Mouse (Mus musculus) midbrain, embryonic 13.5 days (tissue): ENCODE data around the gene Lhcgr. TPM values are rescaled to one million over a fixed set of nuclear protein-coding genes. Genes with fewer than 3 reads are reported as not detected.
"Not testable (repeated sequence)": the region's sequence is repeated elsewhere in the genome, so short reads cannot be mapped to it uniquely, and the experiment has no call there.

Experiments used
- ATAC-seq: fragments of 200-750 bp; cut with Nextera tagmentation; 2 replicates; pipeline ENCODE4 v1.8.0; 2017; ENCODE audit warnings: mild to moderate bottlenecking, moderate TSS enrichment, moderate library complexity
- H3K27ac ChIP-seq: fragments of 300-500 bp; sonication (generic); 2 replicates; pipeline ENCODE4 v1.5.1; 2015; ENCODE audit warnings: inconsistent platforms, mild to moderate bottlenecking, moderate library complexity
- H3K27me3 ChIP-seq: fragments of 300-500 bp; sonication (generic); 2 replicates; pipeline ENCODE4 v1.6.1; 2015; ENCODE audit warnings: mild to moderate bottlenecking, inconsistent platforms
- H3K36me3 ChIP-seq: fragments of 300-500 bp; sonication (generic); 2 replicates; pipeline ENCODE4 v1.6.1; 2015; ENCODE audit warnings: mild to moderate bottlenecking, inconsistent platforms
- H3K4me1 ChIP-seq: fragments of 300-500 bp; sonication (generic); replicated peaks from 2 replicates; pipeline ENCODE4 v1.6.1; 2015; ENCODE audit warnings: inconsistent platforms
- H3K4me2 ChIP-seq: fragments of 300-500 bp; sonication (generic); replicated peaks from 2 replicates; pipeline ENCODE4 v1.6.1; 2015; ENCODE audit warnings: moderate library complexity, mild to moderate bottlenecking, inconsistent platforms
- H3K4me3 ChIP-seq: fragments of 300-500 bp; sonication (generic); replicated peaks from 2 replicates; pipeline ENCODE4 v1.5.1; 2015; ENCODE audit warnings: mild to moderate bottlenecking, inconsistent platforms
- H3K9ac ChIP-seq: fragments of 300-500 bp; sonication (generic); replicated peaks from 2 replicates; pipeline ENCODE4 v1.6.1; 2015; ENCODE audit warnings: mild to moderate bottlenecking, inconsistent platforms
- H3K9me3 ChIP-seq: fragments of 300-500 bp; sonication (generic); 2 replicates; pipeline ENCODE4 v1.6.1; 2016; ENCODE audit warnings: mild to moderate bottlenecking, inconsistent platforms
- WGBS: fragments of 180-500 bp; shearing (Covaris S2); methylation state at CpG from one replicate; pipeline ENCODE4 v1.1.7; 2015; 5-methylcytosine and 5-hydroxymethylcytosine counted together
- polyA plus RNA-seq: library from polyadenylated mRNA; unstranded; fragments of >200 nt; fragmentation: Nextera tagmentation; extraction: Ambion mirVana; gene quantifications from 2 replicates; pipeline ENCODE4 v1.2.1, GENCODE M21; 2015

Gene Lhcgr
- 0.39 and 0.42 TPM in 2 replicates for polyA plus RNA-seq

DNA sequence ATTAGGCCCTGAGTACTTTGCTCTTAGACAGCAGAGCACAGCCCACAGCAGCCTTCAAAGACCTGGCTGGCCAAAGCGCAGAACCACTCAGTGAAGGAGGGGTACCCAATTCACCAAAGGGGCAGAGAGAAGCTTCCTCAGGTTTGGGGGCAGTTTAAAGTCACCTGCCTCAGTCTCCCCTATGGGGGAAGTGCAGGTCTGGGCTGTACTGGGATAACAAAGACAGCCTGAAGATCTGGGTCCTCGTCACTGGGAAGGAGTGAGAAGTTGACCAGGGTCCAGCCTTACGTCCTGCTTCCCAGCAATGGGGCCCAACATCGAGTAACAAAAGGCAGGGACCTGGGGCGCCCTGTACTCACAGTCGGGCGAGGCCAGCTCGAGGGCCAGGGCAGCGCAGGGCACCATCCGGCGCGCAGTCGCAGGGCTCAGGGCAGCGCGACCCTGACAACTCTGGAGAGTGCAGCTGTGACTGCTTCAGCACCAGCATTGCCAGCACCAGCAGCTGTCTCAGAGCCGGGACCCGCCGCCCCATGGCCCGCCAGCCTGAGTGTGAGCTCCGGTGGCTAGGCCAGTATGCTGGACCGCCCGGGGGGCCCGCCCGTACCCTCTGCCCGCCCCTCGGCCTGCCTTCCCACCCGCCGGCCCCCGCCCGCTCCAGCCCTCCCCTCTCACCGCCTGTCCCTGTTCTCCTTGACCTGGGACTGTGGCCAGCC lies at the start of gene Lhcgr:
Gene Lhcgr, minus strand, starts transcription at position 551 of the 713 bp plus-strand sequence.
- peak; percentile 75 for ATAC-seq
- Histone ChIP-seq H3K4me3 (peak within 1 kb of the TSS; percentile 20), H3K9me3 (no peaks in the 10 kb centered on the region), H3K27ac (no peak within 1 kb of the TSS), H3K9ac (peak within 1 kb of the TSS; percentile 41; the same call in 1 of the 2 replicates), H3K4me1 (peaks cover 14% of the 10 kb centered on the region), H3K27me3 (peaks cover 22% of the 10 kb centered on the region), H3K36me3 (no peaks in the 10 kb centered on the region), H3K4me2 (peak within 1 kb of the TSS; percentile 50)
- WGBS = 26% methylated on average over 30 of the region's 31 CpGs

DNA sequence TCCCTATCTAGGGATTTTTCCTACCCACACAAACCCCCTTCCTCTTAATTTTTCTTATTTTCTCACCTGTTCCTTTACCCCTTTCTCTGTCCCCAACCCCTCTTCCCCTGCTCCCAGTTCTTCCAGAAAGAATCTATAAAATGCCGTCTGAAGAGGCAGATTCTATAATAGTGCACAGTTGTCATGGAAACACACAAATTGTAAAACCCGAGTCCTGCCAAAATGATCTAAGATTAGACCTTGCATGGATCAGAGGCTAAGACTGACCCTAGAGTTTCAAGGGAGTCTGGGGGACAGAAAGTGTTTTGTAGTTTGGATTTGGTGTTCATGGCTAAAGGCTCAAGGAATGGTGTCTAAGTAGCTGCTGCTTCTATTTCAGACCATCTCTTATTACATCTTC lies 25.8 kb upstream of the Lhcgr start:
- no peak for ATAC-seq
- Histone ChIP-seq H3K4me1 (no peaks in the 10 kb centered on the region), H3K27ac (no peak overlapping the region), H3K4me2 (no peak overlapping the region), H3K4me3 (no peak overlapping the region), H3K9me3 (no peaks in the 10 kb centered on the region), H3K27me3 (no peaks in the 10 kb centered on the region), H3K9ac (no peak overlapping the region), H3K36me3 (no peaks in the 10 kb centered on the region)
- 13% methylated on average over 2 of the region's 2 CpGs for WGBS

DNA sequence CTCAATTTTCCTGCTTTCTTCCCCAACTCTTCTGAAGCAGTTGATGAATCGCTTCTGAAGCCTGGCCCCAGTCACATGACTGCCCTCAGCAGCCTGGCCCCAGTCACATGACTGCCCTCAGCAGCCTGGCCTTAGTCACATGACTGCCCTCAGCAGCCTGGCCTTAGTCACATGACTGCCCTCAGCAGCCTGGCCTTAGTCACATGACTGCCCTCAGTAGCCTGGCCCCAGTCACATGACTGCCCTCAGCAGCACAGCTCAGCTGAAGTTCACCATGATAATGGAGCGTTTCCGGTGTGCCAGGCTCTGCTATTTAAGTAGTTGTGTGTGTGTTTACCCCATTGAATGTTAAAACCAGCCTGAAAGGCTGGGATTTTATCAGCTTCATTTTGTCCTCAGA lies 21.2 kb upstream of the Lhcgr start:
- not testable (repeated sequence) for H3K4me2 ChIP-seq, ATAC-seq, H3K27me3 ChIP-seq, H3K36me3 ChIP-seq, H3K4me1 ChIP-seq, H3K9me3 ChIP-seq, H3K27ac ChIP-seq, H3K4me3 ChIP-seq, H3K9ac ChIP-seq
- 91% methylated on average over 3 of the region's 3 CpGs for WGBS

DNA sequence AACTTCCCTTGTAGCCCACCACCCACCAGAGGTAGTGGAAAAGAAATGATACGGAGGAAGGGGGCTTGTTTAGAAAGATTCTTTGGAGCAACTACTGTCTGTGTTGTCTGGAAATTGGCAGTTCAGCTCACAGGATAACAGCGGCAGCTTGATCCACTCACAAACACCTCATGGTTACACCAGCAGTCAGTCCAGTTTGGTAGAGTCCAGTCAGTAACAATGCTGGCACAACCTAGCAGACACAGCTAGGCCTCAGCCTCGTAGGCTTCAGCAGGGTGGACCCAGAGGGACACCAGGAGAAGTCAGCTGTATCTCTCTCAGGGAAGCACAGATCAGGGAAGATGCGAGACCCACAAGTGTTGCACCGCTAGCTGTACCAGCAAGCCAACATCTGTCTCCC lies 19.0 kb upstream of the Lhcgr start:
- no peak for ATAC-seq
- Histone ChIP-seq H3K9me3 (no peaks in the 10 kb centered on the region), H3K4me2 (no peak overlapping the region), H3K27ac (no peak overlapping the region), H3K27me3 (0 out of 2 replicates have a peak, but pooled peaks cover 3% of the 10 kb centered on the region), H3K4me1 (no peaks in the 10 kb centered on the region), H3K4me3 (no peak overlapping the region), H3K36me3 (no peaks in the 10 kb centered on the region), H3K9ac (no peak overlapping the region)
- 93% methylated on average over 5 of the region's 5 CpGs for WGBS

DNA sequence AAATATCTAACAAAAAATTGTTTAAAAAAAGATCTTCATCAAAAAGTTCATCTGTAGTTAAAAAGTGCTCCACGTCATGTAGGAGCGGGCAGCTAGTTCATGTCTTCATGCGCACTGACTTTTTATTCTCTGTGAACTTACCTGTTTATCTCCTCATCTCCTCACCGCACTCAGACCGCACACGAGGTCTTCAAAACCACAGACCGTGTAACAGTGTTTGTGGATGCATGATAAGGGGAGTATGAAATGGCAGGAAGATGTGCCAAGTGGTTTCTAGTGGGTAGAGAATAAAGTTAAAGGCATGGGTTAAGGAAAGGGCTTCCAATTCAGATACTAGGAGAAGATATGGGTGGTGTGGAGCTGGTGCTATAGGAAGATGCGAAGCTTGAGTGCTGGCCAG lies 14.6 kb upstream of the Lhcgr start:
- H3K27ac ChIP-seq = no peak overlapping the region
- ATAC-seq = no peak
- WGBS = 96% methylated on average over 8 of the region's 8 CpGs
- H3K27me3 ChIP-seq = 0 out of 2 replicates have a peak, but pooled peaks cover 3% of the 10 kb centered on the region
- H3K36me3 ChIP-seq = no peaks in the 10 kb centered on the region
- H3K4me2 ChIP-seq = no peak overlapping the region
- no peak overlapping the region for H3K9ac ChIP-seq
- no peaks in the 10 kb centered on the region for H3K4me1 ChIP-seq
- H3K4me3 ChIP-seq = no peak overlapping the region
- no peaks in the 10 kb centered on the region for H3K9me3 ChIP-seq

DNA sequence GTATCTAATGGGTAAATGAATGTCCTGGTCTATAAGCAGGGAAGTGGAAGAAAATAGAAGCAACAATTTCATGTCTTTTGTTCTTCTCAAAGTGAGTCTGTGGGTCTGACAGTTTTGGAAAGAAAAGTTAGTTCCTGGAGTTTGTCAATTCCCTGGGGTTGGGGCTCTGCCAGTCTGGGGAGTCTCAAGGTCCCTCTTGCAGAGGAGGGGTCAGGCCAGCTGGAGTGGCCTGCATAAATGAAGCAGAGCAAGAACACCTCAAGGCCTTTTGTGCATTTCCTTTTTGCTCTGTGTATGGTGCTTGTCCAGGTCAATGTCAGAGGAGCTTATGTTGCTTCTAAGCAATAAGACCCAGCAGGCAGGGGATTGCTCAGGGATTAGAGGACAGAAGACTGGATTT lies 11.7 kb upstream of the Lhcgr start:
- Histone ChIP-seq H3K4me2 (no peak overlapping the region), H3K36me3 (no peaks in the 10 kb centered on the region), H3K27ac (no peak overlapping the region), H3K9ac (no peak overlapping the region), H3K27me3 (0 out of 2 replicates have a peak, but pooled peaks cover 3% of the 10 kb centered on the region), H3K9me3 (no peaks in the 10 kb centered on the region), H3K4me1 (no peaks in the 10 kb centered on the region), H3K4me3 (no peak overlapping the region)
- ATAC-seq = no peak

DNA sequence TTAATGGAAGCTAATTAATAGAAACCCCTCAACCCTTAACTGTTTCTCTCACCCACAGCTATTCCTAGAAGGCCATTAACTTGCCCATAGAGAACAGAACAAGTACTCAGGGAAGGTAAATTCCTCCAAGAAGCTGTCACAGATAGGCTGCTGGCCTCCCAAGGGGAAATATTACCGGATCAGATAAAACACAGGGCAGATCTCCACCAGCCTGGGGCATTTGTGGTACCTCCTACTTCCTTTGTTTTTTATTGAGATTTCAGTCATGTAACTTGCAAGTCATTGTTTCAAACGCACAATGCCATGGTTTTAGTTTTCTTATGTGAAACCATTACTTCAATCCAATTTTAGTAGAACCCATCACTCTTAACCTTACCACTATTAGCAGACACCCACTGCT lies 1.1 kb downstream of the Lhcgr start:
- no peak overlapping the region for H3K4me3 ChIP-seq
- no peak overlapping the region for H3K4me2 ChIP-seq
- no peak for ATAC-seq
- no peak overlapping the region for H3K27ac ChIP-seq
- H3K27me3 ChIP-seq = peaks cover 22% of the 10 kb centered on the region
- H3K9ac ChIP-seq = no peak overlapping the region
- 80% methylated on average over 2 of the region's 2 CpGs for WGBS
- H3K4me1 ChIP-seq = peaks cover 14% of the 10 kb centered on the region
- no peaks in the 10 kb centered on the region for H3K36me3 ChIP-seq
- H3K9me3 ChIP-seq = no peaks in the 10 kb centered on the region

DNA sequence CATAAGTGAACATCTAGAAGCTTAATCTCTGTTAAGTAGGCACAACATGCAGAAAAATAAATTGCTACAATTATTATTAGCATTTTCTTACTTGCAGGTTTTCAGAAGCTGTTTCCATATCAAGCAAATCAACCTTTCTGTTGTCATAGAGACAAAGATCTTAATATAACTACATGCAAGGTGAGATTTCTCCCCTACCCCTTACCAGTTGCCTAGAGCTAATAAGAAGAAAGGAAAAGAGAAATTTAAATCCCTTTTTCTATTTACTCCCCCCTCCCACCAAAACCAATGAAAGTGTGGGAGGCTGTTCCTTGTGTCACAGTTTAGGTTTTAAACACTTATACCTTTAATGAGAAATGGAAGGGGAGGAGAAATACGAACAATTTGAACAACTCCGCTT lies 3.4 kb downstream of the Lhcgr start:
- Histone ChIP-seq H3K27ac (no peak overlapping the region), H3K9ac (no peak overlapping the region), H3K4me2 (no peak overlapping the region), H3K9me3 (no peaks in the 10 kb centered on the region), H3K27me3 (peaks cover 22% of the 10 kb centered on the region), H3K4me1 (peaks cover 14% of the 10 kb centered on the region), H3K36me3 (no peaks in the 10 kb centered on the region), H3K4me3 (no peak overlapping the region)
- 88% methylated on average over 2 of the region's 2 CpGs for WGBS
- no peak for ATAC-seq

DNA sequence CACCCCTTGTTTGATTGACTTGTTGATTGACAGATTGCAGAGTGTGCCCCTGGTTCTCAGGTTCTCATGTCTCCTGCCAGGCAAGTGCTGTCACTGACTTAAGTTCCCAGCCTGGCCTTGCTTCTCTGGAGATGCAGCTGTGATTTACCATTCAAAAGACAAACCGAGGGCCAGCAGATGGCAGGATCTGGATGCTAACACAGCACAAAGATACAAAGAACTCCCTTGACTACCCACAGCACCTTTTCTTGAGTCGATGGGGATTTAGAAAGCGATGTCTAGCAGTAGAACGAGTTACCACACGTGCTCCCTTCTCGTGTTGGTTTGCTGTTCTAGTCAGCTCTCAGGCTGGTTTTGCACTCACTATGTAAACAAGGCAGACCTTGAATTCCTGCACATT lies 4.9 kb downstream of the Lhcgr start:
- H3K36me3 ChIP-seq = no peaks in the 10 kb centered on the region
- no peak overlapping the region for H3K9ac ChIP-seq
- H3K9me3 ChIP-seq = no peaks in the 10 kb centered on the region
- no peak overlapping the region for H3K4me3 ChIP-seq
- ATAC-seq = no peak
- H3K27ac ChIP-seq = no peak overlapping the region
- H3K4me2 ChIP-seq = no peak overlapping the region
- peaks cover 9% of the 10 kb centered on the region for H3K27me3 ChIP-seq
- peaks cover 11% of the 10 kb centered on the region for H3K4me1 ChIP-seq
- 70% methylated on average over 6 of the region's 6 CpGs for WGBS

DNA sequence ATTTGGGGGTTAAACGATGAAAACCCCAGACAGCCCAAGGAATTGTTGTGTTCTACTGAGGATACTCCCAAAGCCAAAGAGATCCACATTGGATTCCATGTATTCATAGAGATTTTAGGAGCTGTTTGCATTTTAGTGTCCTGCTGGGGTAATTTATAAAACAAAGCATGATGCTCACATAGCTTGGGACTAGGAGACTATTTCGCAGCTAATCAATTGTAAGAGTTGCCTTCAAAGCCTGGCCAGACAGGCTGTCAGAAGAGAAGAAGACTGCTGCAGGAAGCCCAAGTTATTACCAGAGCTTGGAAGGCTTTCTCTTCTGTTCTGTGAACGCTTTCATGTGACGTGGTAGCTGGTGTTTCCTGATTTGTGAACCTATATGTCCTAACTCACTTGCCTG lies 5.4 kb downstream of the Lhcgr start:
- no peaks in the 10 kb centered on the region for H3K9me3 ChIP-seq
- H3K27me3 ChIP-seq = peaks cover 6% of the 10 kb centered on the region
- H3K4me1 ChIP-seq = peaks cover 6% of the 10 kb centered on the region
- no peak overlapping the region for H3K4me2 ChIP-seq
- no peaks in the 10 kb centered on the region for H3K36me3 ChIP-seq
- no peak overlapping the region for H3K27ac ChIP-seq
- no peak overlapping the region for H3K9ac ChIP-seq
- no peak for ATAC-seq
- 83% methylated on average over 4 of the region's 4 CpGs for WGBS
- H3K4me3 ChIP-seq = no peak overlapping the region

DNA sequence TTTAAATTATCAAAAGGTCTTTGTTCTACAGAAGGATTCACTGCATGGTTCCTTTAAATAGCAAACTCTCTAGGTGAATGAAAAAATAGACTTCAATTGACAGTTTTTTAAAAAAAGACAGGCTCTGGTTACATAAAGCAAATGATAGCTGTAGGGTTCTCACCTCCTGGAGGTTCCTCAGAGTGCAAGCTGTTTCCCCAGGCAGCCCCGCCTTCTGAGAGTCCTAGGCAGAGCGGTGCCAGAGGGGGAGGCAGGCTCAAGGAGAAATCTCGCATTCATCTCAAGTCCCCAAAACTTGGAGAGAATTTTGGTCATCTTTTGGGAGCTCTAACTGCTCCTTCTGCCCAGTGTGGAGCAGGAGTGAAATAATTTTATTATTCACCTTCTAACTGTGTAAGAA lies 12.6 kb downstream of the Lhcgr start:
- Histone ChIP-seq H3K36me3 (no peaks in the 10 kb centered on the region), H3K9ac (no peak overlapping the region), H3K27ac (no peak overlapping the region), H3K9me3 (no peaks in the 10 kb centered on the region), H3K27me3 (0 out of 2 replicates have a peak, but pooled peaks cover 5% of the 10 kb centered on the region), H3K4me1 (peaks cover 4% of the 10 kb centered on the region), H3K4me2 (no peak overlapping the region), H3K4me3 (no peak overlapping the region)
- 43% methylated on average over 3 of the region's 3 CpGs for WGBS
- ATAC-seq = no peak

DNA sequence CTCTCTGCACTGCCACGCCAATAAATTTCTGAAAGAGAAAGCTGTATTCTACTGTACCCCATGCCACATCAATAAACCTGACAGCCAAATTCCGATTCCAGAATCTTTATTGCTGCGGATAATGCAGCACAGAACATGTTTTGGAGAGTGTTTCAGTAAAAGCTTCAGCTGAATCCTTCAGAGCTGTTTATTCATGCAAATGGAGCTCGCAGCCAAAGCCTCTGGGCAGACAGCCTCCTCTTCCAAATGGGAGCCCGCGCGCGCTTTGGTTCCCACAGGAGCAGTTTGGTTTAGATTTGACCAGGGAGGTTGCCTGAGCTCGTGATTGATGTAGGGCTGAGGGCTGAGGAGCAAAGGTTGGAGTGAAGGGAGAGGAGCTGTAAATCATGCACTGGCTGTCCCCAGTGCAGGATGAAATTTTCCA lies 17.7 kb downstream of the Lhcgr start:
- WGBS = 52% methylated on average over 9 of the region's 9 CpGs
- 0 out of 2 replicates have a peak, but pooled peaks cover 5% of the 10 kb centered on the region for H3K27me3 ChIP-seq
- peaks cover 22% of the 10 kb centered on the region for H3K4me1 ChIP-seq
- no peak overlapping the region for H3K4me3 ChIP-seq
- no peak overlapping the region for H3K4me2 ChIP-seq
- no peak overlapping the region for H3K9ac ChIP-seq
- H3K36me3 ChIP-seq = no peaks in the 10 kb centered on the region
- no peak for ATAC-seq
- H3K27ac ChIP-seq = peak overlapping the region; percentile 64
- H3K9me3 ChIP-seq = no peaks in the 10 kb centered on the region

DNA sequence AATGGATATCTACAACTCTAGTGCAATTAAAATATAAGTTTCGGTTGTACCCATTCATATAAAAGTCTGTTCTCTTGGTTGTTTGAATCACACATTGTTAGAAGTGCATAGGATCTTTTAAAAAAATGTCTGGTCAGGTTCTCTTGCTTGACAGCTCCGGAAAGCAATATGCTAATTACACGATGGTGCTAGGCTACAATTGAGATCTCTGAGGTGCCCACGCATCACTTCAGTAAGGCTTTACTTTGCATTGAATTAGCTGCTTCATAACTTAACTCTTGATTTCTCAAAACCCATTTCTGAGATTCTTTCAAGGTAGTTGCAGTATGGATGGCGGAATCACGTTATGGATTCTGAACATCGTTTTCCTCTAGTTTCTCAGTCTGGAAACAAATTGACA lies 21.7 kb downstream of the Lhcgr start:
- no peak for ATAC-seq
- 68% methylated on average over 7 of the region's 7 CpGs for WGBS

More for the DNA sequence above, 21.7 kb downstream of the Lhcgr start:
- no peak overlapping the region for H3K4me3 ChIP-seq
- no peaks in the 10 kb centered on the region for H3K9me3 ChIP-seq
- no peaks in the 10 kb centered on the region for H3K36me3 ChIP-seq
- H3K4me1 ChIP-seq = peaks cover 23% of the 10 kb centered on the region
- peaks cover 17% of the 10 kb centered on the region for H3K27me3 ChIP-seq
- no peak overlapping the region for H3K4me2 ChIP-seq
- H3K9ac ChIP-seq = no peak overlapping the region
- no peak overlapping the region for H3K27ac ChIP-seq
